Mouse (Mus musculus) C2C12 (cell line): ENCODE data around the gene Stk26. TPM values are rescaled to one million over a fixed set of nuclear protein-coding genes. Genes with fewer than 3 reads are reported as not detected.

Experiments
- H3K27me3 ChIP-seq: one replicate; pipeline ENCODE4 v1.6.1; 2011; ENCODE audit not compliant: control insufficient read depth, insufficient read depth, insufficient read length
- H3K36me3 ChIP-seq: one replicate; pipeline ENCODE4 v1.6.1; 2011; ENCODE audit not compliant: control insufficient read depth, insufficient read depth
- H3K4me3 ChIP-seq: one replicate; pipeline ENCODE4 v1.5.1; 2011; ENCODE audit warnings: mild to moderate bottlenecking, control low read depth; ENCODE audit not compliant: poor library complexity, insufficient read depth, severe bottlenecking
- H3K79me2 ChIP-seq: one replicate; pipeline ENCODE4 v1.6.1; 2011; ENCODE audit not compliant: control insufficient read depth, insufficient read depth
- H3K79me3 ChIP-seq: one replicate; pipeline ENCODE4 v1.6.1; 2011; ENCODE audit warnings: low read depth, control low read depth
- H3ac ChIP-seq: one replicate; pipeline ENCODE3; 2011; ENCODE audit warnings: low read depth; ENCODE audit not compliant: control insufficient read depth, insufficient read length
- CEBPB ChIP-seq: IDR thresholded peaks from one replicate; pipeline ENCODE4 v1.6.1; 2011; ENCODE audit warnings: low read depth, mild to moderate bottlenecking, control low read depth, moderate library complexity
- CTCF ChIP-seq: IDR thresholded peaks from one replicate; pipeline ENCODE4 v1.5.1; 2011; ENCODE audit not compliant: control insufficient read depth, insufficient read depth, insufficient read length
- FOSL1 ChIP-seq: IDR thresholded peaks from one replicate; pipeline ENCODE4 v1.8.0; 2011; ENCODE audit warnings: mild to moderate bottlenecking, low read length; ENCODE audit not compliant: poor library complexity, insufficient read depth, severe bottlenecking
- MAX ChIP-seq: IDR thresholded peaks from one replicate; pipeline ENCODE4 v1.6.1; 2011; ENCODE audit warnings: mild to moderate bottlenecking, control low read depth
- MYOD1 ChIP-seq: IDR thresholded peaks from one replicate; pipeline ENCODE4 v1.6.1; 2011; ENCODE audit warnings: low read depth; ENCODE audit not compliant: control insufficient read depth, insufficient read length
- MYOG ChIP-seq: IDR thresholded peaks from one replicate; pipeline ENCODE4 v1.6.1; 2011; ENCODE audit not compliant: control insufficient read depth, insufficient read length; ENCODE audit errors: extremely low read depth
- USF1 ChIP-seq: IDR thresholded peaks from one replicate; pipeline ENCODE4 v1.6.1; 2011; ENCODE audit warnings: low read depth, mild to moderate bottlenecking, control low read depth, moderate library complexity
- polyA plus RNA-seq: library from polyadenylated mRNA; unstranded; fragments of >200 nt; fragmentation: generic; extraction: Trizol; gene quantifications from one replicate; pipeline ENCODE4 v1.2.1, GENCODE M21; 2012; ENCODE audit warnings: missing spikeins

Stk26 gene
- polyA plus RNA-seq, 1 experiment = not detected

GRCm38 (mm10) chrX:50909915-50910314 lies 69.1 kb downstream of the Stk26 start:
- H3K4me3 ChIP-seq = no peak overlapping the region
- no peaks in the 10 kb centered on the region for H3K36me3 ChIP-seq
- H3K79me2 ChIP-seq = no peaks in the 10 kb centered on the region
- TF ChIP-seq MYOG (no peak), CTCF (no peak), CEBPB (no peak), MAX (no peak), FOSL1 (no peak), USF1 (no peak), MYOD1 (no peak)
- no peaks in the 10 kb centered on the region for H3K79me3 ChIP-seq
- no peaks in the 10 kb centered on the region for H3K27me3 ChIP-seq
- H3ac ChIP-seq = no peak overlapping the region

- H3K27me3 ChIP-seq = no peaks in the 10 kb centered on the region
- H3K4me3 ChIP-seq = no peak overlapping the region
- H3K79me3 ChIP-seq = no peaks in the 10 kb centered on the region
- TF ChIP-seq USF1 (no peak), MAX (no peak), MYOD1 (no peak), CTCF (no peak), CEBPB (no peak), MYOG (no peak), FOSL1 (no peak)
- H3ac ChIP-seq = no peak overlapping the region
- H3K79me2 ChIP-seq = no peaks in the 10 kb centered on the region
- no peaks in the 10 kb centered on the region for H3K36me3 ChIP-seq
Observed at GRCm38 (mm10) chrX:50917389-50917788, 76.5 kb downstream of the Stk26 start.

GRCm38 (mm10) chrX:50918754-50919153 lies 77.9 kb downstream of the Stk26 start:
- H3ac ChIP-seq = no peak overlapping the region
- no peaks in the 10 kb centered on the region for H3K79me3 ChIP-seq
- H3K79me2 ChIP-seq = no peaks in the 10 kb centered on the region
- no peaks in the 10 kb centered on the region for H3K36me3 ChIP-seq
- no peaks in the 10 kb centered on the region for H3K27me3 ChIP-seq
- H3K4me3 ChIP-seq = no peak overlapping the region
- TF ChIP-seq MAX (no peak), CTCF (no peak), USF1 (no peak), MYOD1 (no peak), MYOG (no peak), FOSL1 (no peak), CEBPB (no peak)

- Histone ChIP-seq H3K36me3 (no peaks in the 10 kb centered on the region), H3K79me3 (no peaks in the 10 kb centered on the region)
- no peak for TF ChIP-seq USF1
- no peak for TF ChIP-seq FOSL1
- TF ChIP-seq CTCF = no peak
- TF ChIP-seq CEBPB = no peak
- TF ChIP-seq MAX = no peak
- TF ChIP-seq MYOD1 = no peak
- no peak for TF ChIP-seq MYOG
Observed at GRCm38 (mm10) chrX:50924629-50925364, 84.0 kb downstream of the Stk26 start.

GRCm38 (mm10) chrX:50926893-50927545 lies 86.2 kb downstream of the Stk26 start:
- Histone ChIP-seq H3K79me3 (no peaks in the 10 kb centered on the region), H3K36me3 (no peaks in the 10 kb centered on the region), H3ac (no peak overlapping the region), H3K27me3 (no peaks in the 10 kb centered on the region), H3K4me3 (no peak overlapping the region), H3K79me2 (no peaks in the 10 kb centered on the region)
- TF ChIP-seq FOSL1 (no peak), CEBPB (no peak), CTCF (no peak), MAX (no peak), MYOG (no peak), USF1 (no peak), MYOD1 (no peak)

More at GRCm38 (mm10) chrX:50924629-50925364, 84.0 kb downstream of the Stk26 start:
- Histone ChIP-seq H3ac (no peak overlapping the region), H3K79me2 (no peaks in the 10 kb centered on the region), H3K4me3 (no peak overlapping the region), H3K27me3 (no peaks in the 10 kb centered on the region)
